Mouse (Mus musculus) activated CD4-positive, CD25-positive, alpha-beta regulatory T cell, adult 4 months (primary cell): ENCODE data around the gene Pdgfra. TPM values are rescaled to one million over a fixed set of nuclear protein-coding genes. Genes with fewer than 3 reads are reported as not detected.

Experiments
- ATAC-seq: one replicate; pipeline ENCODE4 v1.8.0; 2017
- polyA plus RNA-seq, 2 experiments: library from polyadenylated mRNA; unstranded; fragments of 100-300 nt; shearing (Covaris generic); gene quantifications; one replicate each; pipeline ENCODE4 v1.2.1; 2017

Pdgfra gene
- polyA plus RNA-seq, 2 experiments from 2014 or later, result not detected

DNA sequence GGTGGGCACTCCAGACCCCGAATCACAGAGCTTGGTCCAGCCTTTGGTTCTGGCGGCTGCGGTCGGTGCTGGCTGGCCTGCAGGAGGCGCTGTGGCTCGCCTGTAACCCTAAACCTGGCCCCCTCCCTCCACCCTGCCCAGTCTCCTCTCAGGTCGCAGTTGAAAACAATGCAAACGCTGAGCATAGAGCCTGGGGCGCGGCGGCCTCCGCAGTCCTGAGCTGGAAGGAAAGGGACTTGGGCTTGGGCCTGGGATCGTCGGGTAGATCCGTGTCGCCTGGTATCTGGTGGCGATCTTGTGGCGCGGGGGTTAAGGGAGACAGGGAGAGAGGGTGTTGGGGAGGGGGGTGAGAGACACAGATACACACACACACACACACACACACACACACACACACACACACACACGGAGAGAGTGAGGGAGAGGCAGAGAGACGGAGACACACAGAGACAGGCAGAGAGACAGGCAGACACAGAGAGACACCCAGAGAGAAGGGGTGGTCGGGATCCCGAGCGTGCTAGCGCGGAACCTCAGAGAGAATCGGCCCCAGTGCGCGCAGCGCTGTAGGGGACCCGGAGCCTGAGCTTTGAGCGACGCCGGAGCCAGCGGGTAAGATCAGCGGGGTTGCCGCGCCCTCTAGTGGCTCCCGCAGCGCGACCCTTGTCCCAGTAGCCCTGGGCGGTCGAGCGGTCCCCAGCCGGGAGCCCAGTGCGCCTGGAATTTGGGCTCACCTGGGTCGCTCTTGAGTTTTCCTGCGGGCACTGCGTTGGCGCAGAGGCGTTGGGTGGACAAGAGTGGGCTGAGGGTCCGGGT is 3.9 kb downstream of the Pdgfra start:
- no peak for ATAC-seq

DNA sequence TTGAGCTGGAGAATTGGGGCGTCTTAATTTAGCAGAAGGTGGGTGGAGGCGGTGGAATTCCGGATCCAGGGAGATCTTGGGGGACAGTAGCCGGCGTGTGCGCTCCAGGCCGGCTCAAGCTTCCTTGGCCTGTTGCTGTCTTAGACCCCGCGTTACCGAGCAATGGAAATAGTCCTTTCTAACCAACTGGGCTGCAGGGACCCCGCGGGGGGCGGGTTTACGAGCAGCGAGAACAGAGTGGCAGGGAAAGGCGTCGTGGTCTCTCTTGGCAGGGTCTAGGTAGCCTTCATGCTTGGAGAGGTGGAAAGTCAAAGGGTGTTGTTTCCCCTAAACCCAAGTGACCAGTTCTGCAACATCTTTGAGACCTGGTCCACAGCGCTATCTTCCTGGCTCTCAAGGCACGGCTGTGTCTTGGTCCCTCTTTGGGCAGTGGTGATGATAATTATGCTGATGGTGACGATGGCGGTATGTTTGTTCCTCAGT is 4.5 kb downstream of the Pdgfra start:
- no peak for ATAC-seq

DNA sequence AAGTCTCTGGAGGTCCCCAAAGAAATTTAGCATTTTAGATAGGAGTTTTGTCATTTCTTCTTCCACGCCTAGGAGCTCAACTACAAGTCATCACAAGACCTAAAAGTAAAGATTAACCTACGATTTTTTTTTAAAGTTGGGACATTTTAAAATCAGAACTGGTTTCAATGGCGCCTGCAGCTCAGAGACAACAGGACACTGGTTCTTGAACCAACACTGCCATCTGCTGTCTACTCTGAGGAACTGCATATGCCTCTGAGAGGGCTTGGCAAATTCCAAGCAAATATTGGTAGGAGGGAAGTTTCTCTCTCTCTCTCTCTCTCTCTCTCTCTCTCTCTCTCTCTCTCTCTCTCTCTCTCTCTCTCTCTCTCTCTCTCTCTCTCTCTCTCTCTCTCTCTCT is 4.9 kb downstream of the Pdgfra start:
- ATAC-seq, result peak; percentile 65

DNA sequence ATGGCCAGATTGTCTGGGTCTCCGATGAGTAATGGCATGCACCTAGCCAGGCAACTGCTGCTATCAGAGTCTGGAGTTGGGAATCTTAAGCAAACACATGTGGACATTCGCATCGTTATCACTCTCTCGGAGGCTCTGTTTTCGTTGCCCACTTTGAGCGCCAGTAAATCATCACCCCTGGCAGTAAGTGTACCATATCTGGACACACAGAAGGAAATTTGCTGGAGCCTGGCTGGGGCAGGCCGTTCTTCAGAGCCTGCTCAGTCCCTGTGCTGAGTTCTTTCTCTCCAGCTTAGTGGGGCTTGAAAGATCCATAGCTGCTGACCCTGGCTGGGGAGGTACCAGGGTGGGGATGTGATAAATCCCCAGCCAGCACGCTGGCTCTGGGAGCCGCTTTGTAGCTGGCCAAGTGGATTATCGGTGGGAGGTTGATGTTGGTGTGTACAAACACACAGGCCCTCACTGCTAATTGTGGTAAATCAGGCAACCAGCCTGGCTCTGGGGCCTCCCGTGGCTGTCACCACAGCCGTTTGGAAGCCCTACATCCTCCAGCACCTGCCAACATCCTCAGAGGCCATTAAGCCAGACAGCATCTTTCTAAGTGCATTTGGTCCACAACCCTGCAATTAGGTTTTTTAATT is 8.6 kb downstream of the Pdgfra start:
- no peak for ATAC-seq

DNA sequence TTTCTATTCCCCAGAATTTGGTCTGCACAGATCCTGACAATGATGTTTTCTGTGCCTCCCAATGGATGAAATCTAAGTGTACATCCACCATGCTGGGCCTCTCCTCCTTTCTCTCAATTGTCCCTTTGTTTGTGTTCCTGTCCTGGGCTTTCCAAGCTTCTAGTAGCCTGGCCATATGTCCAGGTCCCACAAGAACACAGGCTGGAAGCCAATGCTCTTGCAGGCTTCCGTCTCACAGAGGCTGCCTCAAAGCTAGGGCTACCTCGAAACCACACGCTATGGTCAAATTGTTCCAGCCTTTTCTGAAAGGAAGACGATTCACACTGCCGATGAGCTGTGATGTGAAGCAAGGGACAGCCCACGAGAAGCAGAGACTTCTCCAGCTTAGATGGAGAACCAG is 9.5 kb downstream of the Pdgfra start:
- ATAC-seq, result no peak

DNA sequence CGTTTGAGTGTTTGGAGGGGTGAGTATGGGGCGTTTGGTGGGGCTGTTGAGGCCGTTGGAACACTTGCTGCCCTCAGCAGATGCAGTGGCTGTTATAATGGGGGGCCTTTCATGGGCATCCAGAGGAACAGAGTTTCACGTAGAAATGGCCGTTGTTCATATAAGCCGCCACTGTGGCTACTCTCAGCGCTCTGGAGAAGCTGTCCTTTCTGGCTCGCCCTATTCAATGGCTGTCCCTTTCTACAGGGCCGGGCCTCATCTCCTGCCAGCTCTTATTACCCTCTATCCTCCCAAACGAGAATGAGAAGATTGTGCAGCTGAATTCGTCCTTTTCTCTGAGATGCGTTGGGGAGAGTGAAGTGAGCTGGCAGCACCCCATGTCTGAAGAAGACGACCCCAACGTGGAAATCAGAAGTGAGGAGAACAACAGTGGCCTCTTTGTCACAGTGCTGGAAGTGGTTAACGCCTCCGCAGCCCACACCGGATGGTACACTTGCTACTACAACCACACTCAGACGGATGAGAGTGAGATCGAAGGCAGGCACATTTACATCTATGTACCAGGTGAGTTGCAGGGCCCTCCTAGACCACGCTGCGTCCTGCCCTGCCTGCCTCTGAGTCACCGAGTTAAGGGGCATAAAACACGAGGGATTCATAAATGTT is 11.3 kb downstream of the Pdgfra start:
- no peak for ATAC-seq

DNA sequence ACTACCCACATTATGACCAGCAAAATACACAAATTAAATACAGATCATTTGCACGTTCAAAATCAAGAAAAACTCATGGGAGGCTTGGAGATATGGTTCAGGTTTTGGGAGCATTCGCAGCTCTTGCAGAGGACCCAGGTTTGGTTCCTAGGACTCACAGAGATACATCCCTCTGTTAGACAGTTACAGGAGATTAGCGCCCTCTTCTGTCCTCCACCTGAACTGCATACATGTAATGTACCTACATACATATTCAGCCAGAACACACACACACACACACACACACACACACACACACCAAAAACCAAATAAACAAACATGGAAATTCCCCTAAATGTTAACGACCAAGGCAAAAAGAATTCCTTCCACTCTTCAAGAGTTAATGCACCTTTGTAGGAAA is 12.6 kb downstream of the Pdgfra start:
- ATAC-seq, result no peak

DNA sequence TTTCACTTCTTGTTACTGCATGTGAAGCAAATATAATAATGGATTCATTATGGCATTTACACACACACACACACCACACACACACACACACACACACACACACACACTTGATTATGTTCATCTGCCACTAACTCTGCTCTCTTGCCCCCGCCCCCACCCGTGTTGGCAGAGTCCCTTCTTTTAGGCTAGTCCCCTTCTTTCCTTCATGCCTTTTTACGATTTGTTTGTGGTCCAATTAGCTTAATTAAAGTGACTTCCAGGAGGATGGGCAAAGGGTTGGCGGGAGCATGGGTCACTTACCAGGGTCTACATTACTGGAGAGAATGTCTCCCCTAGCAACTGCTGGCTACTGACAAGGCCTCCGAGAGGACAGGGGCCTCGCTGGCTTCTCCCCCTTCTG is 17.7 kb downstream of the Pdgfra start:
- ATAC-seq, result no peak

DNA sequence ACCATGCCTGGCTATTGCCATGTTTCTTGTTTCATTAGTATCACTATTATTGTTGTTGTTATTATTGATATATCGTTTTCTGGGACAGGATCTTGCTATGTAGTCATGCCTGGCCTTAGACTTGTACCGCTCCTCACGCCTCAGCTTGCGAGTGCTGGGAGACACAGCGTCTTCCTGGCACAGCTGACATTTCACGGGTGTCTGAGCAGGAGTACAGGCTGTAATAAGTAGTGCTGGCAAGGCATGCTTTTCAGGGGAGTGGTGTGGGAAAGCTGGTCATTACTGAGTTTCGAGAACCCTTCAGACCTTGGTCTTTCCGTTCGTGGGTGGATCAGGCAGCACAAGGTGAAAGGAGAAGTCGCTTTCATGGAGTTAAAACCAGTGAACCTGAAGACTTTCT is 19.8 kb downstream of the Pdgfra start:
- no peak for ATAC-seq

DNA sequence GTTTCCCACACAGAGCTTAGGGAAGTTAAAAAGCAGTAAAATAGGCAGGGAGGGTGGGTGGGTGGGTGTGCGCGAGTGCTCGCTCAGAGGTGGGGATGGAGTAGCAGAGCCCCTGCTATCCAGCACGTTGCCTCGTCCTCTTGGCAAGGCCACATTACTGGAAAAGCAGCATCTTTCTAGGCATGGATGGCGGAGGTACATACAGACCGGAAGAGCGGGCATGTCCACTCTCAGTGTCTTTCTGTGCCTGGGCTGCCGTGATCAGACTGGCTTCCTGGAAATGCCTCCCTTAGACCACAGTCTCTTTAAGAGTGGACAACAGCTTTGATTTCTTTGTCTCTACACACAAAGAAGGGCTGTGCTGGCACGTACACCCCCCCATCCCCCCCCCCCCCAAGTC is 27.2 kb downstream of the Pdgfra start:
- no peak for ATAC-seq

DNA sequence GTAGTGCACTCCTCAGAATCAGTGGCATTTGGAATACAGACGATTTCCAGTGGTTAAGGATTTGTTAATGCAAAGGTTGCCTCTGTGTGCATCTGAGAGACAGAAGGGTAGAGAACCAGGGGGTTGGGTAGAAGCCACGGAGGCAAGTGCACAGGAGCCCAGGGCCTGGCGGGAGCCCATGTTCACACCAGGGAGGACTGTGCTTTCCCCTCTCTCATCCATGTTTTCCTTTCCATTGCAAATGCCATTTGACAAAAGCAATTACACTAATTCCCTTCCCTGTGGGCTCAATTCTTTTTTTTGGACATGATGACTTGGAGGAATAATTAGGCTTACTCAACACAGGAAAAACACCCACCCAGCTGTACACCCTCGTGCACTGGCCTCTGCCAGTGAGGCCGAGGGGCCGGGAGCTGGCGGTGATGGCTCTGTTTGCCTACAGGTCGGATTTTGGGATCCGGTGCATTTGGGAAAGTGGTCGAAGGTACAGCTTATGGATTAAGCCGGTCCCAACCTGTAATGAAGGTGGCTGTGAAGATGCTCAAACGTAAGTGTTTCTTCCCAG is 27.7 kb downstream of the Pdgfra start:
- no peak for ATAC-seq

DNA sequence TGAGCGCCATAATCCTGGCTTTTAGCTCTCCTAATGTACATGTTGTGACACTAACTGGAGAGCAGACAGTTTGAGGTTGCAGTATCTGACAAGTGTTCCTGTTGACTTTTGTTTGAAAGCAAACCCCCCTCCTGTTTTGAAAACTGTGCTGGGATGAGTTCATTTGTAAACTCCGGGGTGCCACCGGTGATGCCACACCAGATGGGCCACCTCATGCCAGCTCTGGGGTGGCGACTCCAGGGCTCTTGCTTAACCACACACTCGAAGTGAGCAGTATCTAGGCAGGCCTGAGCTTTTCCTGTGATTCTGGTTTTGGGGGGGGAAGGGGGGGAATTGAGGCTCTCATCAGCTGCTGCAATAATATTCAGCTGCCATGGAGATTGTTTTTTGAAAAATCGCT is 31.6 kb downstream of the Pdgfra start:
- no peak for ATAC-seq

DNA sequence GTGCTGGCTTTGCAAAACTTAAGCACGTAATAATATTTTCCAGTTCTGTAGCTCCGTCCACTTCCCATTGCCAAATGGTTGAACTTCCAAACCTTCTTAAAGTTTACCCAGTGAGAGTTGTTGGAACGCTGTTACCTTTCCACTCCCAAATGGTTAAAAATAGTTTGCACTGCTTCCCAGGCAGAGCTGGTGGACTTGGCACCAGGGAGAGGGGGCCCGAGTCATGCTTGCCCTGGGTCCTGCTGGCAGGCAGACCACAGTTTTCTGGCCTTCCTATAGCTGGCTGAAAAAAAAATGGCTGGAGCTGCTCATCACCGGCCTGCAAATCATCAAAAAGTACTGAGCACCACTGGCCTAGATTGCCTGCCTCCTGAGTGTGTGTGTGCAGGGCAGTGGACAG is 32.0 kb downstream of the Pdgfra start:
- no peak for ATAC-seq

DNA sequence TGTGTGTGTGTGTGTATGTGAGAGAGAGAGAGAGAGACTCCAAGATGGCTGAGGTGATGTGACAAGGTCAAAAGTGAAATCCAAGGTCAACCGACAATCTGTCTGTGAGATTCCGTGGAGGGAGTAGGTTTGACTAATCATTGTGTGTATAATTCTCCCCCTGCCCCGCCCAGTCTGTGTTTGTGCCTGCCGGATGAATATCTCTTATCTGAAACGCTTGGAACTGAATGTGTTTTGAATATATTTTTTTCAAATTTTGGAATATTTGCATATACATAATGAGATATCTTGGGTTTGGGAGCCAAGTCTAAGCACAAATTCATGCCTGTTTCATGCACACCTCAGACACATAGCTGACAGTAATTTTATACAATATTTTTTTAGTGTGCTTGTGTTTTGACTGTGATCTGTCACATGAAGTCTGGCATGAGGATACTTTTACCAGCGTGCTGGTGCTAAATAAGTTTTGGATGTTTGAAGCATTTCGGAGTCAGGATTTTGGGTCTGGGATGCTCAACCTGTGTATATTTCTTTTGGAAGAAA is 32.7 kb downstream of the Pdgfra start:
- ATAC-seq, result no peak

DNA sequence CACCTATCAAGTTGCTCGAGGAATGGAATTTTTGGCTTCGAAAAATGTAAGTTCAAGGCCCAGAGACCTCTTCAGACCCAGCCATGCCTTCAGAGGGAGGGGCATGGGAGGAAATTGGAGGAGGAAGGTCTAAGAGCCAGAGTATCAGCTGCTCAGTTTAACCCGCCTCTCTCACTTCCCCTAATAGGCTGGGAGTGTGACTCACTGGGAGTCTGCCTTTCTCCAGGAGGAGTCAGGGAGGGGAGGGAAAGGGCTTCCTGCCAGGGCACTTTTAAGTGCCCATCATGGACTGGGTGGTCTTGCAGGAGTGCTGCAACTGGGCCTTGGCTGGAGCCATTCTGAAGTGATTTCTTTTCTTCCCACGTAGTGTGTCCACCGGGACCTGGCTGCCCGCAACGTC is 33.5 kb downstream of the Pdgfra start:
- ATAC-seq, result no peak

DNA sequence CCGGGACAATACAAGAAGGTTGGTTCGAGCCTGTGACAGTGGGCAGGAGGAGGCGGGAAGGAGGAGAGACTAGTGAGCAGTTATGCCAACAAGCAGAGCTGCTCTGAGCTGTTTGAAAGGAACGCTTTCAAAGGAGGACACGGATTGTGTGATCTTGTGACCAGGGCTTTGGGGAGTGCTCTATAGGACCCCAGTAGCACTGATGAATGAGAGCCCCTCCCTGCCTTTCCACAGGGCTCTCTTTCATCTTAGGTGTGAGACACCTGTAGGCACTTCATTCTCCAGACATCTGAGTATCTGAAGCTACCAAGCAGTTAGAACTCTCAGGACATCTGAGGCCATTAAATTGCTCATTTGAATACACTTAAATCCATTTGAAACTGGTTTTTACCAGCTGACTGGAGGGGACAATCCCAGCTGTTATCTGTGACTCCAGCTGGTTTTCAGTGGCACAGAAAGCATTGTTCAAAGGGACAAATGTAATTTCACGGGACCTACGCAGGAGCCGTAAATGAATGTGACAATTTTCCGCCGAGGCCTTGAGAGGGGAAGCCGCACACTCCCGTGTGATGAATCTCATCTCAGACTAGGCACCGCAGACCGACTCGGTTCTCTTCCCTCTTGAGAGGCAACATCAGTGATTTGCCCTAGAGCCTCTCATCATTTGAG is 37.4 kb downstream of the Pdgfra start:
- no peak for ATAC-seq

DNA sequence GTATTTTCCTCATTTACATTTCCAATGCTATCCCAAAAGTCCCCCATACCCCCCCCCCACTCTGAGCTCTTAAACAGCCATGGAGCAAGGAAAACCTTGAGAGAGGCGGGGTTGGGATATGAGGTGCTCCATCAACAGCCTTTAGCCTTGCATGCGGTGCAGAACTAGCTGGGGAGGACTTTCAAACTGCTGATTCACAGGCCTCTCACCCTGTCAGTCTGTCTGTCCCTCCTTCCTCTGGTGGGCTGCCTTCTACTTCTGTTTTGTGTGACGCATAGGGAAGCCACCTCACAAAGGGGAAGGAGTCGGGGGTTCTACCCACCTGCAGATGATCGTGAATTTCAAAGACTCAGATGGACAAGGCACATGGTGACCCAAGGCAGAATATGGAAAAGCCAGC is 41.0 kb downstream of the Pdgfra start:
- no peak for ATAC-seq

DNA sequence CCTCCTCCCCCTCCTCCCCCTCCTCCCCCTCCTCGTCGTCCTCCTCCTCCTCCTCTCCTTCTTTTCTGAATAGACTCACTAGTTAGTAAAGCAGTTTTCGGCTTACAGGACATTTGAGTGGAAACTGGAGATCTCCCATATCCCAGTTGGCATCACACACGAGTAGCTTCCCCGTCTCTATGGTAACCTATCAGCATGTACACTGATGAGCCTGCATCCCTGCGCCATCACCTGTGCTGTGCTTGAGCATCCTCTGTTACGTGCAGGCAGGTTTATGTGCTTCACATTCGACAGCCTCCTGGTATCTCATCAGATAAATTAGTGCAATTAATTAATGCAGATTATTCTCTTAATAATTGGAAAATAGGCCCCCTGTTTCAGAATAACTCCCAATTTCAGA is 46.3 kb downstream of the Pdgfra start:
- ATAC-seq, result no peak

DNA sequence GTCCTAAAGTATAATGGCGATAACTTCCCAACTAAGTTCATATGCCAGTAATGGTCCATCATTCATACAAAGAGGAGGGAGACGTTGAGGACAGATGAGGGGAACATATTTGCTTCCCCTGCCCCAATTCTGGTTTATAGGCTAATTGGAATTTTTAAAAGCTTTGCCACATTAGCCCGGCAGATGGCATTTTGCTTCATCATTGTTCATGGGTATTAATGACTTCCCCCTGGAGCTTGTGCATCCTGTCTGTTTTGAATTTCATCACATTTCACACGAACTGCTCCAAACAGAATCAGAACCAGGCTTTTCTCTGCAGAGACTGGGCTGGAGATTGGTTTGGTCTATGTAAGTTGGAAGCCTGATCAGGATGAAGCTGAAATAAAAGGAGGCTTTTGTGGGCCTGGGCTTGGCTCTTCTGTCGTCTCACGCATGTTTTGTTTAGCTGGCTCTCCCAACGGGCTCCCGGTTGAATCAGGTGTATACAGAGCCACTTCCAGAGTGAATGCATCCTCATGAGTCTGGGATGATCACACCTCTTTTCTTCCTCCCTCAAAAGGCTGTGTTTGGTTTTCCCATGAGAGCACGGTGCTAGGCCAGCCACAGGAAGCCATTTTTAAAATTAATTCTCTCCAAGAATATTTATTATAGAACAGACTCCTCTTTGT is 47.7 kb downstream of the Pdgfra start:
- ATAC-seq, result no peak

DNA sequence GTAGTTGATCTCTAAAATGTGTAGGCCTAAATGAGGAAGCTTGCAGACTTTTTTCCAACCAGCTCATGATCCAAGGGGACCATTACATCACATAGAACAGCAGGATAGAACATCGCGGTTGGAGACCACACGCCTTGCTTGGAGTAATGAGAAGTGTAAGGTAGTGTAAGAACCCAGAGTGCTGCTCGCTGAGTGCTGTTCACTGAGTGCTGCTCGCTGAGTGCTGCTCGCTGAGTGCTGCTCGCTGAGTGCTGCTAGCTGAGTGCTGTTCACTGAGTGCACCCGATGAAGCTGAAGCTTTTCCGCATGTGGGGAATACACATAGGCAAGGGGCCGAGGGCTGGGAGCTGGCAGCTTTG is 48.3 kb downstream of the Pdgfra start:
- no peak for ATAC-seq

DNA sequence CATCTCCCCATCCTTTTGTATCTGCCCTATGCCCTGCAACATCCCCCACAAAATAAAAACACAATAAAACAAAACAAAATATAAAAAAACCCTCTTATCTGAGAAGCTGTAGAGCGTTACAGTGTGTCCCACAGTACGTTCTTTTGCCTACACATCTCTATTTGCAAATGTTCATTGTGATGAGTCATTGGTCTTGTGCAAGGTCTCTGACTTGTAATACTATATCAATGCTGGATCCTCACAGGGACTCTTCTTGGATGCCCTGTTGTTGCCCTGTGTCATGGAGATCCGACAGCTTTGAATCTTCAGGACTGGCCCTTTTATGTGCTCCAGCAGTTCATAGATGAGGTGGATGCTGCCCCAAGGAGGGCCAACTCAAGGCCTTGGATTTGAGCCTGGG is 55.8 kb downstream of the Pdgfra start:
- no peak for ATAC-seq

DNA sequence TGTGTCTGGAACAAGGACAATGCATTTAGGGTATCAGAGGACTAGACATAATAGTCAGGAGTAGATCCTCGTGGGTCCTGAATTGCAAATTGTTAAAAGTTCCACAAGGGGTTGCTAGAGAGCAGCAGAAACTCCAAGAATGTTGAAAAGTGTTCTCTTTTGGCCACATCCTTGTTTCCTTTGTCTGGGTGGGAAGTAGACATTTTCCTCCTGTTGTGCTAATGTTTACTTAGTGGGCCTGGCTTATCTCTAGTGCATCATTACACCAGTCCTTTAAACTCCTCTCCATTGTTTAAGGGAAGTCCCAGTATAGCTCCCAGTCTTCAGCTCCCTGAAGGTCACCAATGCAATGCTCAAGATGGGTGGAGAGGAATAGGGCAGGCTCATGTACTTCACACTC is 57.9 kb downstream of the Pdgfra start:
- ATAC-seq, result no peak
